Mouse (Mus musculus) retina, postnatal 1 day (tissue): ENCODE measurements at regions not wholly inside any gene's neighbourhood (a gene's known extent, or its start where the extent isn't known, plus 50 kb on each side); places are given as distances from the start of the nearest gene placed in this dataset.

Experiments used
- DNase-seq: peaks from one replicate; pipeline ENCODE4 v3.0.0-alpha.2; 2012

GRCm38 (mm10) chr13:33721851-33722250 is 60.6 kb downstream of the Serpinb6d start:
- no peak for DNase-seq

DNA sequence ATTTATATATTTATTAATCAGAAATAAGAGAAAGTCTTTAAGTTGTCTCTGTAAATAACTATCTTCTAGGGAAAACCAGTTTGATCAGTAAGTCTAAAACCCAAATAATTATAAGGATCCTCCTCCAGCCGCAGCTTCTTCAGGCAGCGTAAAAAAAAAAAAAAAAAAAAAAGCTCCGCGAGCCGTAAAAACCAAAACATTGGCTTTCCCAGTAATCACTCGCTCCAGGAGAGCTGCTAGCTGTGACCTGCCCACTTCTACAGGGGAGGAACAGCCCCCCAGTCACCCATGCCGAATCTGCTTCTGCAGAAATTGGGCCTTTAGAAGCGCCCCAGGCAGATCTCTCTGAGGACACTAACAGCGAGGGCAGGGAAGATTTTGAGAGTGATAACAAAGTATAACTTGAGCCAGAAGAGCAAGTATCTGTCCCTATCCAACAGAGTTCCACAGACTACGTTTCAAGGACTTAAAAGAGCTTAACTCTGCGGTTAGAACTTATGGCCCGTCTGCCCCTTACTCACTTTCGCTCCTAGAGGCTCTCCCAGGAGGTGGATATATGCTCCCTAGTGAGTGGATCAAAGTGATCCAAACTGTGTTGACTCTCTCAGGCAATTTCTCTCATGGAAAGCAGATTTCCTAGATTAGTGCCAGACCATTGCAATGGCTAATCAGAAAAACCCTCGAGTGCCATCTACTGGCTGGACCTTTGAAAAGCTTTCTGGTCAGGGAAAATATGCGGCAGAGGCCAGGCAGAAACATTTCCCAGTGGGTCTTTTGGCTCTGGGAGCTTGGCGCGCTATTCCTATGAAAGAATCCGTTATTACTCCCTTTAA is 80.7 kb downstream of the Serpinb6e start:
- peak; percentile 12 for DNase-seq

- no peak for DNase-seq
Measured at GRCm38 (mm10) chr13:33763295-33763916, 79.8 kb downstream of the Serpinb6e start.
